Mouse (Mus musculus) gastrocnemius, adult 8-10 months (tissue): ENCODE measurements around the gene Ldhb. TPM values are rescaled to one million over a fixed set of nuclear protein-coding genes. Genes with fewer than 3 reads are reported as not detected.
"Not testable (repeated sequence)": the region's sequence is repeated elsewhere in the genome, so short reads cannot be mapped to it uniquely, and the experiment has no call there.

Experiments used
- DNase-seq, 2 experiments: peaks; one replicate each; pipeline ENCODE4 v3.0.0; 2022; ENCODE audit warnings: low spot score in 2 of 2
- total RNA-seq, 4 experiments: library from RNA; stranded (reverse); gene quantifications; 2 replicates each; pipeline ENCODE4 v1.2.4; 2022

The Ldhb gene
- total RNA-seq, 4 experiments from 2014 or later, result 332 to 451 (median 374) TPM

- no peak for DNase-seq
These were observed 7.2 kb upstream of the Ldhb start for GRCm38 (mm10) chr6:142514912-142515311.

DNA sequence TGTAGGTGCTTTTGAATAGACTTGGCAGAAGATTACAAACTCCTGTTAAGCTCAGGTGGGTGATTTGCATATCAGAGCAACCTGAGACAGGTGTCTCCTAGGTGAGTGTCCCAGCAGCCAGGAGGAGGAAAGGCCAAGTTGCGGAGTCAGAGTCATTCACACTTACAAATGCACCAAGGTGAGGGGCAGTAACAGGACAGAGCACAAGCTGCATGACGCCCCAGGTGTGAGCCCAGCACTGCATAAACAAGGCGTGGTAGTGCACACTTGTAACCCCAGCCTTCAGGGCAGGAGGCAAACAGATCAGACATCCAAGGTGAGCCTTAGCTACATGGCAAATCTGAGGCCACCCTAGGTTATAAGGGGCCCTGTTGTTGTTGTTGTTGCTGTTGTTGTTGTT lies 5.1 kb upstream of the Ldhb start:
- no peak for DNase-seq

DNA sequence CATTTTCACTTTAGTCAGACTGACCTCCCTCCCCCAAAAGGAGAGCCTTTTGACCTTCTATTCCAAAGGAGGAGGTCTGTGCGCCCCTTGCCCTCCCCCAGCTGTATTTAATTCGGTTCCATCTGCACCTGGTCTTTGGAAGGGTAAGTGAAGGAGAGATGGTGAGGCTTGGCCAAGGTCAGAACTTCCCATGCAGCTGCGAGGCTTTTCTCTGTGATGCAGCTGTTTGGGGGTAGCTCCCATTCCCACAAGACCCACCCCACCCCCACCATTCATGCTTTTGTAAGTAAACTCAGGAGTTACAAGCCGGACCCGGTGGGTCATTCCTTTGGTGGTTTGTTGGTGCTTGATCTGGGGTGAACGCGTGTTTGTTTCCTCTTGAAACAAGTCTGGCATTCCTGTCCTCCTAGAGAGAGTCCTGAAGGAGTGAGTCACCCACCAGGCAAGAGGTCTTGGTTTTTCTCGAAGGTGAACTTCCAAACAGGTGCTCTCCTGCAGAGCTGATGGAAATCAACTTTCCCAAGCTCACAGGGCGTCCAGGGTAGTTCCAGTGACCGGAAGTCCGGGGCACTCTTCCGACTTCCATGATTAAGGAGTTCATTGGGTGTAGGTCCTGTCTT lies 3.9 kb upstream of the Ldhb start:
- no peak for DNase-seq

GRCm38 (mm10) chr6:142508663-142509062 lies 906 bp upstream of the Ldhb start:
- DNase-seq, result no peak

DNA sequence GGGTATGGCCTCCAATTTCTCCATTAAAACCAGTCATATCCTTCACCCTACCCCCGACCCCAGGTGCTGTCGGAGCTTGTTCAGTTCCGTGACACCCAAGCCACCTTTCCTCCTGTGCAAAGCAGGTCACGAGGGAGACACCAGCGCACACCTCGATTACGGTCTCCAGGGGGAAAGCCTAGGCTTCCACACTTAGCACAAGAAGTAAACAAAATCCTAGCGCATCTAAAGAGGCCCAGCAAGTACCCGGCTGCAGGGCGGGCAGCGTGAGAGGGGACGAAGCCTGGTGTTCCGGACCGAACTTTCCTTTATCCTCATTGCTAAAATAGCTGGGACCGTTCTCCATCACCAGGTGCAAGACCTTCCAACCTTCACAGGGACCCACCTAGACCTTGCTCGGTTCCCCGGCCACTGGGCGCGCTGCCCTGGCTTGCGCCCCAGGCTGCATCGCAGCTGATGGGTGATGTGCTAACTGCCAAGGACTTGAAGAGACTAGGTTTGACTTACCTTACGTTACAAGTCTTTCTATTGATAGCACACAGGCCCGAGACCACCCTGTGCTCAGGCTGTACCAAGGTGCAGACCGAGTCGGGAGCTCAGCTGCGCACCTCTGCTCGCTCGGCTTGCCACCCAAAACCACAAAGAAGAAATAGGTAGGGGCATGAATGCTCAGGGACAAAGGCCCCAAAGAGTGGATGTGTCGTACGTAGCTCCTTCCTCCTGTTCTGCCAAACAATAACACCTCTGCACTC lies 548 bp downstream of the Ldhb start:
- no peak for DNase-seq

DNA sequence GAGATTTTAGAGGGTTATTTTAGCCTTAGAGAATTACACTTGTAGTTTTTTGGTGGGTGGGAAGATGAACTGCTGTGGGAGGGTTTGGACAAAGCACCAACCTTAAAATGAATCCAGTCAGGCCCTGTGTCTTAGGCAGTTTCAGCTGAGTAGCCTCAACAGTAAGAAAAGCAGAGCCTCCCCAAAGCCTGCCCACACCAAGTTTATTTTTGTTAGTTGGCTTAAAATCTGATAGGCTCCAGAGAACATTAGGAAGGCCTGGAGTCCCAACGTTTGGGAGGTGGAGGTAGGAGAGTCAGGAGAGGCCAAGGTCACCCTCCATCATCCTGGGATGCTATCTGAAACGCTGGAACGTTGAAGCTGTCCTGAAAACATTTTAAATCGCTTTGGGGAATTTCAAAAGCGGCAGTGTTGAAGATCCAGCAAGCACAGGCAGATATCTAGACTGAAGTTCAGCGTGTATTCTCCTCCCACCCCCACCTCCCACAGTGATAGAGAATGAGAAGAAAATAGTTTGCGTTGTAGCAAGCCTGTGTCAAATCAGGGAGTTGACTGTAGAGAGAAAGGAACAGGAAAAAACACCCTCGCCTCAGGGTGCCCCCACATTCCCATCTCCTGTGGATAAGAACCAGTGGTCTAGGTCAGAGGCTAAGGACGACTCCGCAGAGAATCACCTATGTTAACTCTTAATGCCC lies 1.3 kb downstream of the Ldhb start:
- DNase-seq, result no peak

- no peak for DNase-seq
These were observed 4.2 kb downstream of the Ldhb start for GRCm38 (mm10) chr6:142503601-142504000.

- DNase-seq, result no peak
These were observed 5.1 kb downstream of the Ldhb start for GRCm38 (mm10) chr6:142502519-142503125.

DNA sequence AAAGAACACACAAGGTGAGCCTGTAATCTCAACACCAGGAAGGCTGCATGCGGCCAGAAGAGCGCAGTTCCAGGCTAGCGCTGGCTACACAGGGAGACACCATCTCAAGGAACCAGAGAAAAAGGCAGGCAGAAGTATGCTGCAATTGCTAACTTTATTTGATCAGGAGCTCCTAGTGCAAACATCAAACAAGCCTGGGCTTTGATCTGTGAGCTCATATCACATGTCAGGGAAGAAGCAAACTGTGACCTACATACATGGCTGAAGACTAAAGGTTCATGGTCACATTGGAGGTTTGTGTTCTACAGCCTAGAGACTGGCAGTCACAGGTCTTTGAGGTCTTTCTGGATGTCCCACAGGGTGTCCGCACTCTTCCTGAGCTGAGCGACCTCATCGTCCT lies 17.6 kb downstream of the Ldhb start:
- DNase-seq, result not testable (repeated sequence)

- no peak for DNase-seq
These were observed 20.1 kb downstream of the Ldhb start for GRCm38 (mm10) chr6:142487638-142488037.

GRCm38 (mm10) chr6:142485478-142486123 lies 22.2 kb downstream of the Ldhb start:
- DNase-seq, result no peak

- DNase-seq, result no peak
These were observed 30.5 kb downstream of the Ldhb start for GRCm38 (mm10) chr6:142477239-142477638.

- DNase-seq, result no peak
These were observed 35.0 kb downstream of the Ldhb start, which contains the start of gene Gys2 for GRCm38 (mm10) chr6:142472801-142473203. Gene Gys2, minus strand, starts transcription at chr6:142473109.

GRCm38 (mm10) chr6:142471141-142471540 lies 36.6 kb downstream of the Ldhb start:
- no peak for DNase-seq

DNA sequence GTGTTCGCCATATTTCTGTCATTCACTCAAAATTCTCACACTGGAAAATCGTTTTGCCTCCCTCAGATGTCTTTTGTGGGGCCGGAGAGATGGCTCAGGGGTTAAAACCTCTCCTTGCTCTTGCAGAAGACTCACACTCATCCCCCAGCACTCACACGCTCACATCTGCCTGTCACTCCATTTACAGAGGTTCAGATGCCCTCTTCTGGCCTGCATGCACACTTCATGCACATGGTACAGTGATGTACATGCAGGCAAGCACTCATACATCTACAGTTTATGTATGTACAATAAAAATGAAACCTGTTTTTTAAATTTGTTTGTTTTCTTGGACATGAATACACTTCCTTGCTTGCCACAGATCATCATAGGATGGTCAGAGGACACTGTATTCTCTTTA lies 38.2 kb downstream of the Ldhb start:
- no peak for DNase-seq

DNA sequence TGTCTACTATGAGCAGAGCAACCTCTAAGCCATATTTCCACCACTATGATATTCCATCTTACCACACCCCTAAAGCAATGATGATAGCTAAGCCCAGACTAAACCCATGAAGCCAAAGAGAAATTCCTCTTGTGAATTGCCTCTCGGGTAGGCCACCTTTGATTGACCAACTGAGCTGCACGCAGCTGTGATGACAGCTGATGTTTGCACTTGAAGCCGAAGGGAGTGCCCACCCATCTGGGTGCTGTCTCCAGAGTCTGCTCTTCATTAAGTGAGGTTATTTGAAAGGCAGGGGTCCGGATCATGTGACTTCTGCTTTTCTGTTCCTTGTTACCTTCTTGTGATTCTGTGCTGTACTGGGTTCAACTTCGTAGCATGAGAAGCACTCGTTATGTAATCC lies 45.6 kb downstream of the Ldhb start:
- DNase-seq, result no peak

DNA sequence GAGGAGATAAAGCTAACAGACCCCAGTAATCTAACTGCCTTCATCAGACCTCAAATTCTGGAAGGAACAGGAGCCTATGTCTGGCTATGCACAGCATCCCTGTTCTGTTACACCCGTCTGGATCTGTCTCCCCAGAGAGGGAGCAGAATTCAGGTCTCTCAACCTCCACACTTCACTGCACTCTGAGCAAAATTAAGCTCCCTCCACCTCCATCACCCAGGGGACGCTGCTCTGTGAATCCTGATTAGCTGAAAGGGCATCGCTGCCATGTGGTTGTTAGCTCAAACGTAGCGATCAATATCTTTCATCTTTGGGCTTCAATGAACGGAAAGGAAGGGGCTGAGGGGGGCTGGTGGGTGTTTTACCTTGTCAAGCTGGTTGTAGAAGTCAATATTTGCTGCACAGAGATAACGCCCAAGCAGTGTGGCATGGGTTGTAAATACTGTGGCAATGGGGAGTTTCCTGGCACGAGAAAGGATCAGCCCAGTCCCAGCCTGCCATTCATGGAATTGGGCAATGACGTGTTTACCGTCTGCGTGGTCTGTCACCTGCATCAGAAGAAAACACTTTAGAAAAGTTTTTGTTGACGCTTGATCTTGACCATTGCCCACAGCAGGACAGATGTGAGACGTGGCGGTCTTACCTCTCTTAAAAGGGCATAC lies 48.6 kb downstream of the Ldhb start:
- DNase-seq, result no peak

DNA sequence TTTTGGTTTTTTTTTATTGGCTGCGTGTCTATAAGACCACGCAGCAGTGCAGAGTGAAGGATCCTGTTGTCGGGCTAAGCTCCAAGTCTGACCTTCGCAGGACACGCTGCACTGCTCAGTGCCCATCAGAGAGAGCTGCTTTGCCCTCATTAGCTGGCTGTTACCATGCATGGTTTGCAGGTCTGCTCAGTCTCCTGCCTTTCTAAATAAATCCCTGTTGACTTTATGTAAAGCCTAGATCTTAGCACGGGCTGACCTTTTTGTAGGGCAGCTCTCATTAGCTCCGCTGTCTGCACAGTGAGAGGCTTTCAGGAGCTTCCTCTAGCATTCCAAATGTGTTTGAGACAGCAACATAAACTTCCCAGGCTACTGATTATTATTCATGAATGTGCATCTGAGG lies 49.7 kb downstream of the Ldhb start:
- no peak for DNase-seq

DNA sequence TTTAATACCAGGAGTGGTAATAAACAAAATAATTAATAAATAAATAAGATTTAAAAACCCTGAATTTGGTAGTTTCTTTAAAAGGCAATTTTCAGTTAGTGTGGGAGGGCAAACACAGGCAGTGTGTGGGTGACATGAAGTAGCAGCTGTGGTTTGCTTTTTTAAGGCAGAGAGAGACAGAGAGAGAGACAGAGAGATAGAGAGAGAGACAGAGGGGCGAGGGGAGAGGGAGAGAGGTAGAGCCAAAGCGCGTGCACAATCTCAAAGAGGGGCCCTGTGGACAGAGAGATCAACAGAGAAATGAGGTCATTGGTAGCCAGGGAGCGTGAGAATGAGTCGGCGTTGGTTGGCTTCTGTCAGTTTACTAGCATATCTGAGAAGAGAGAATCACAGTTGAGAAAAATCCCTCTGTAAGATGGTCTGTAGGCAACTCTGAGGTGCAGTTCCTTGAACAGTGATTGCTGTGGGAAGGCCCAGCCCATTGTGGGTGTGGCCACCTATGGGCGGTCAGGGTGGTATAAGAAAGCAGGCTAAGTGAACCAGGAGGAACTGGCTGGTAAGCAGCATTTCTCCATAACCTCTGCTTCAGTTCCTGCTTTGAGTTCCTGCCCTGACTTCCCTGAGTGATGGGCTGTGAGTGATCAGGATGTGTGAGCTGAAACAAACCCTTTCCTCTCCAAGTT lies 52.3 kb downstream of the Ldhb start:
- DNase-seq, result no peak

DNA sequence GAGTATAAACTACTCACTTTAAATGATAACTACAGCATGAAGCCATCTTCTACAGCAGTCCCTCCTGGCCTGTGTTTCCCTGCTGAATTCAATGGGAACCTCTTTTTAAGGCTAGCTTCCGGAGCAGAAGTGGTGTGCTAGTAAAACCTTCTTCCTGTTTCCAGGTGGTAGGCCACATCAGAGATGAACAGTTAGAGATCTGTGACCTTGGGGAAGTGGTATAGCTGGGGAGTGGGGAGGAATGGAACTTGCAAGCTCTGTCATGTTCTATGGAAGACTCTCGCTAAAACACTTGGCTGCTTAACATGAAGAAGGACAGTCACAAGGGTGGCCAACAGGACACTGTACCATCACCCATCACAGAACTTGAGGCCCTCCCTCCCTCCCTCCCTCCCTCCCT lies 54.4 kb downstream of the Ldhb start:
- no peak for DNase-seq
